Mouse (Mus musculus) stomach, embryonic 16.5 days (tissue): Measurements from ENCODE around the gene Necab3. TPM values are rescaled to one million over a fixed set of nuclear protein-coding genes. Genes with fewer than 3 reads are reported as not detected.

Experiments used
- ATAC-seq: fragments of 200-750 bp; cut with Nextera tagmentation; 2 replicates; pipeline ENCODE4 v1.8.0; 2017; ENCODE audit warnings: moderate number of reproducible peaks, moderate TSS enrichment; ENCODE audit not compliant: insufficient read depth, low FRiP score
- H3K27ac ChIP-seq: fragments of 300-500 bp; sonication (generic); 2 replicates; pipeline ENCODE4 v1.5.1; 2014; ENCODE audit warnings: low read length
- H3K27me3 ChIP-seq: fragments of 300-500 bp; sonication (generic); 2 replicates; pipeline ENCODE4 v1.6.1; 2014; ENCODE audit warnings: low read length, control low read depth, mixed read lengths; ENCODE audit not compliant: control insufficient read depth, insufficient read depth
- H3K36me3 ChIP-seq: fragments of 300-500 bp; sonication (generic); 2 replicates; pipeline ENCODE4 v1.6.1; 2014; ENCODE audit warnings: low read length; ENCODE audit not compliant: control insufficient read depth, insufficient read depth
- H3K4me1 ChIP-seq: fragments of 300-500 bp; sonication (generic); 2 replicates; pipeline ENCODE4 v1.6.1; 2014; ENCODE audit warnings: low read length, control low read depth, mixed read lengths; ENCODE audit not compliant: control insufficient read depth, insufficient read depth
- H3K4me2 ChIP-seq: fragments of 300-500 bp; sonication (generic); 2 replicates; pipeline ENCODE4 v1.6.1; 2014; ENCODE audit warnings: low read depth, low read length, mixed read lengths
- H3K4me3 ChIP-seq: fragments of 300-500 bp; sonication (generic); replicated peaks from 2 replicates; pipeline ENCODE4 v1.5.1; 2014; ENCODE audit warnings: mild to moderate bottlenecking, low read length
- H3K9ac ChIP-seq: fragments of 300-500 bp; sonication (generic); 2 replicates; pipeline ENCODE4 v1.6.1; 2014; ENCODE audit warnings: low read length
- H3K9me3 ChIP-seq: fragments of 300-500 bp; sonication (generic); replicated peaks from 2 replicates; pipeline ENCODE4 v1.6.1; 2016; ENCODE audit warnings: low read length, control low read depth; ENCODE audit not compliant: control insufficient read depth
- WGBS: fragments of 180-500 bp; shearing (Covaris S2); extraction: QIAGEN DNeasy Blood & Tissue Kit; methylation state at CpG from one replicate; pipeline ENCODE4 v1.1.7; 2014; 5-methylcytosine and 5-hydroxymethylcytosine counted together
- polyA plus RNA-seq: library from polyadenylated mRNA; unstranded; fragments of >200 nt; fragmentation: Nextera tagmentation; extraction: Ambion mirVana; gene quantifications from 2 replicates; pipeline ENCODE4 v1.2.1, GENCODE M21; 2015

Gene Necab3
- polyA plus RNA-seq, 1 experiment from 2014 or later = 1.7 TPM

- no peak overlapping the region for H3K4me3 ChIP-seq
- H3K4me2 ChIP-seq = no peak overlapping the region
- 0 out of 2 replicates have a peak, but pooled peaks cover 3% of the 10 kb centered on the region for H3K36me3 ChIP-seq
- WGBS = 53% methylated on average over 5 of the region's 5 CpGs
- no peaks in the 10 kb centered on the region for H3K27me3 ChIP-seq
- no peaks in the 10 kb centered on the region for H3K4me1 ChIP-seq
- ATAC-seq = no peak
- H3K9ac ChIP-seq = no peak overlapping the region
- no peaks in the 10 kb centered on the region for H3K9me3 ChIP-seq
- H3K27ac ChIP-seq = no peak overlapping the region
Observed at GRCm38 (mm10) chr2:154498571-154498970, 60.1 kb downstream of the Necab3 start.

GRCm38 (mm10) chr2:154495021-154495420 lies 63.7 kb downstream of the Necab3 start:
- no peak for ATAC-seq
- Histone ChIP-seq H3K9ac (no peak overlapping the region), H3K4me2 (no peak overlapping the region), H3K36me3 (no peaks in the 10 kb centered on the region), H3K27me3 (no peaks in the 10 kb centered on the region), H3K4me1 (peaks cover 4% of the 10 kb centered on the region; the same call in 1 of the 2 replicates), H3K4me3 (no peak overlapping the region), H3K27ac (no peak overlapping the region), H3K9me3 (no peaks in the 10 kb centered on the region)
- WGBS = 91% methylated on average over 4 of the region's 4 CpGs

Other genes with a start within 250 kb of the Necab3 start
- gene Cdk5rap1, start 185.9 kb downstream of the Necab3 start, polyA plus RNA-seq = 14.9 and 18.5 TPM in 2 replicates
- 4.2 and 7.9 TPM in 2 replicates for gene Snta1, start 150.8 kb downstream of the Necab3 start, polyA plus RNA-seq
- 31.8 and 32.8 TPM in 2 replicates for gene Cbfa2t2, start 122.4 kb downstream of the Necab3 start, polyA plus RNA-seq
- gene 1700003F12Rik, start 11.8 kb downstream of the Necab3 start, polyA plus RNA-seq = 0.59 and 1.6 TPM in 2 replicates
- 0.14 TPM in 1 of 2 replicates, not detected in the other for gene Actl10, start 7.1 kb downstream of the Necab3 start, polyA plus RNA-seq
- 8.1 and 9.3 TPM in 2 replicates for gene E2f1, start 11.0 kb upstream of the Necab3 start, polyA plus RNA-seq
- 32.4 and 35.1 TPM in 2 replicates for gene Pxmp4, start 44.8 kb upstream of the Necab3 start, polyA plus RNA-seq
- gene Zfp341, start 54.4 kb upstream of the Necab3 start, polyA plus RNA-seq = 0.34 and 0.59 TPM in 2 replicates
- not detected in 2 replicates for gene 4930519P11Rik, start 54.5 kb upstream of the Necab3 start, polyA plus RNA-seq
- 20.7 and 23.6 TPM in 2 replicates for gene Chmp4b, start 92.8 kb upstream of the Necab3 start, polyA plus RNA-seq
- not detected in 2 replicates for gene Gm14214, start 211.1 kb upstream of the Necab3 start, polyA plus RNA-seq
- gene Raly, start 232.2 kb upstream of the Necab3 start, polyA plus RNA-seq = 36.8 and 39.4 TPM in 2 replicates
- 0.41 and 1.0 TPM in 2 replicates for gene a, start 232.5 kb upstream of the Necab3 start, polyA plus RNA-seq